Mouse (Mus musculus) brain, embryonic 14.5 days (tissue): ENCODE results near the gene Cant1. TPM values are rescaled to one million over a fixed set of nuclear protein-coding genes. Genes with fewer than 3 reads are reported as not detected.

ENCODE experiments used
- DNase-seq: peaks from one replicate; pipeline ENCODE4 v3.0.0-alpha.2; 2011; ENCODE audit warnings: low read depth
- CTCF ChIP-seq: fragments of 200-500 bp; IDR thresholded peaks from 2 replicates; pipeline ENCODE4 v1.5.1; 2012; ENCODE audit warnings: inconsistent platforms, mild to moderate bottlenecking, moderate library complexity, borderline replicate concordance; ENCODE audit not compliant: insufficient read depth, insufficient read length; ENCODE audit errors: extremely low read depth
- POLR2A ChIP-seq: fragments of 200-500 bp; IDR thresholded peaks from 2 replicates; pipeline ENCODE4 v1.6.1; 2012; ENCODE audit warnings: mild to moderate bottlenecking, inconsistent platforms, borderline replicate concordance; ENCODE audit not compliant: poor library complexity, insufficient read depth, insufficient read length, severe bottlenecking; ENCODE audit errors: extremely low read depth
- polyA plus RNA-seq: library from polyadenylated mRNA; depleted of rRNA; stranded (reverse); fragments of >200 nt; gene quantifications from 2 replicates; pipeline ENCODE4 v1.2.3, GENCODE M21; 2012; rRNA removed

Gene Cant1
- 38.8 and 45.7 TPM in 2 replicates for polyA plus RNA-seq

GRCm38 (mm10) chr11:118418834-118419504 lies at the start of gene Cant1:
Gene Cant1, minus strand, starts transcription at chr11:118419086.
- TF ChIP-seq POLR2A (peak; percentile 98), CTCF (no peak)
- peak; percentile 100 for DNase-seq

- DNase-seq, result no peak
- TF ChIP-seq POLR2A (no peak), CTCF (no peak)
Observed at GRCm38 (mm10) chr11:118467441-118468035, 48.7 kb upstream of the Cant1 start.

GRCm38 (mm10) chr11:118460280-118460679 lies 41.4 kb upstream of the Cant1 start:
- no peak for DNase-seq
- no peak for TF ChIP-seq POLR2A
- TF ChIP-seq CTCF, result peak; percentile 67

GRCm38 (mm10) chr11:118459536-118459935 lies 40.6 kb upstream of the Cant1 start:
- no peak for DNase-seq
- TF ChIP-seq CTCF (no peak), POLR2A (no peak)

- DNase-seq, result no peak
Observed at GRCm38 (mm10) chr11:118459051-118459450, 40.2 kb upstream of the Cant1 start.

GRCm38 (mm10) chr11:118456937-118457336 lies 38.1 kb upstream of the Cant1 start:
- TF ChIP-seq CTCF (no peak), POLR2A (no peak)
- DNase-seq, result no peak

More at GRCm38 (mm10) chr11:118459051-118459450, 40.2 kb upstream of the Cant1 start:
- TF ChIP-seq CTCF (no peak), POLR2A (no peak)

GRCm38 (mm10) chr11:118455788-118456187 lies 36.9 kb upstream of the Cant1 start:
- DNase-seq, result no peak
- no peak for TF ChIP-seq POLR2A
- TF ChIP-seq CTCF, result no peak

GRCm38 (mm10) chr11:118453886-118454671 lies 35.2 kb upstream of the Cant1 start:
- no peak for TF ChIP-seq CTCF
- no peak for TF ChIP-seq POLR2A
- DNase-seq, result no peak

GRCm38 (mm10) chr11:118452955-118453354 lies 34.1 kb upstream of the Cant1 start:
- TF ChIP-seq POLR2A (no peak), CTCF (no peak)
- no peak for DNase-seq

GRCm38 (mm10) chr11:118451211-118451610 lies 32.3 kb upstream of the Cant1 start:
- TF ChIP-seq POLR2A (no peak), CTCF (no peak)
- DNase-seq, result no peak

- DNase-seq, result no peak
Observed at GRCm38 (mm10) chr11:118448385-118448784, 29.5 kb upstream of the Cant1 start.

More at GRCm38 (mm10) chr11:118448385-118448784, 29.5 kb upstream of the Cant1 start:
- no peak for TF ChIP-seq POLR2A
- TF ChIP-seq CTCF, result no peak
